In the genomic region with DNA sequence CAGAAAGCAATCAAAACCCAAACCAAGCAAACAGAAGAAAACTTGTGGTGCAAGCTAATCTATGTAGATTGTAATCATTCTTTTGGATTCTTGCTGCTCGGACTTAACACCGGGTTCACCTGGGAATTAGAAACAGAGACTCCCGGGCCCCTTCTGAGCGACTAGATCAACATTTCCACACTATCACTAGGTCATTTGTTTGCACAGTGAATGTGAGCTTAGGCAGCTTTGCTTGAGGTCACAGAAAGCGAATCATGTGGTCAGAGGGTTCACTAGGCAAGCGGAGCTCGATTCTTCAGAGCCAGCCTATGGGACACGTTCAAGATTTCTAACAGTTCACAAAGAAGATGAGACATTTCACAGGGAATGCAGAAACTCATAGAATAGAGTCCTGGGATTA, we compare ENCODE assay signal across 27 mouse cellular contexts. TPM values are rescaled to one million over a fixed set of nuclear protein-coding genes. Genes with fewer than 3 reads are reported as not detected.
DNase-seq lines count a peak whose midpoint lies in the region; ATAC-seq and TF ChIP-seq lines count a peak whose summit lies in the region.
"Had no signal": no experiment of that assay in that cellular context is flagged by ENCODE, and none has a peak within 500 bp of the region (broad histone marks: within the 10 kb centered on the region; RNA-seq: fewer than 3 reads in every experiment).

No protein-coding gene starts in this region.

- no peaks in the 10 kb centered on the region for H3K27me3 ChIP-seq in lung, embryonic 14.5 days (ENCODE audit: insufficient read depth, low read length)
- no peaks in the 10 kb centered on the region for H3K27me3 ChIP-seq in stomach, embryonic 14.5 days (ENCODE audit: control insufficient read depth, insufficient read depth, low read length)
- H3K27me3 ChIP-seq: embryonic facial prominence, embryonic 15.5 days; forebrain, embryonic 12.5 days; heart, embryonic 12.5 days; hindbrain, embryonic 15.5 days; Patski had no signal

- no peak overlapping the region for H3K4me2 ChIP-seq in lung, embryonic 14.5 days
- no peak overlapping the region for H3K4me2 ChIP-seq in stomach, embryonic 14.5 days (replicated peaks; ENCODE audit: low read depth, low read length)
- H3K4me2 ChIP-seq: embryonic facial prominence, embryonic 15.5 days; forebrain, embryonic 12.5 days; heart, embryonic 12.5 days; hindbrain, embryonic 15.5 days had no signal

- ATAC-seq in lung, embryonic 14.5 days (ENCODE audit: insufficient read depth), result no peak
- peak; percentile 71; the same call in 1 of the 2 replicates for ATAC-seq in stomach, embryonic 14.5 days (ENCODE audit: insufficient number of reproducible peaks, insufficient read depth, low FRiP score, low read depth)
- ATAC-seq: forebrain, postnatal 0 days; inflammation-experienced regulatory T-cells, adult 6 months; midbrain, embryonic 16.5 days; Patski had no signal

- DNase-seq in embryo, embryonic 10.5 days (ENCODE audit: low spot score), result peak; percentile 19
- DNase-seq in embryo, embryonic 9.5 days (ENCODE audit: extremely low spot score), result no peak
- peak; percentile 12 for DNase-seq in lung, embryonic 14.5 days
- DNase-seq in lung, postnatal 36 days, result no peak
- no peak for DNase-seq in frontal cortex, postnatal 36 days (ENCODE audit: low spot score in 2 of 2)
- DNase-seq in MN1 (ENCODE audit: low spot score), result no peak
- DNase-seq: adrenal gland, postnatal 10 days; cerebellum, adult 11 months; cerebellum, adult 9-10 months; cerebellum, postnatal 36 days; forebrain, postnatal 0 days; gastrocnemius, postnatal 14 days; kidney, adult 11 months; kidney, postnatal 14 days; layer of hippocampus, adult 9-11 months; lung, postnatal 10 days; thymus, postnatal 14 days had no signal

- no peaks in the 10 kb centered on the region for H3K9me3 ChIP-seq in lung, embryonic 14.5 days (ENCODE audit: low read depth, low read length)
- no peaks in the 10 kb centered on the region for H3K9me3 ChIP-seq in stomach, embryonic 14.5 days (ENCODE audit: control insufficient read depth, low read depth, low read length)
- H3K9me3 ChIP-seq: embryonic facial prominence, embryonic 10.5 days; embryonic facial prominence, embryonic 15.5 days; forebrain, embryonic 12.5 days; heart, embryonic 12.5 days; hindbrain, embryonic 15.5 days had no signal

- 45% methylated on average over 8 of the region's 8 CpGs for WGBS in lung, embryonic 14.5 days
- 63% methylated on average over 8 of the region's 8 CpGs for WGBS in stomach, embryonic 14.5 days

- H3K36me3 ChIP-seq in lung, embryonic 14.5 days (ENCODE audit: insufficient read depth), result no peaks in the 10 kb centered on the region
- H3K36me3 ChIP-seq in stomach, embryonic 14.5 days (ENCODE audit: control insufficient read depth, insufficient read depth, low read length), result no peaks in the 10 kb centered on the region
- H3K36me3 ChIP-seq: embryonic facial prominence, embryonic 10.5 days; embryonic facial prominence, embryonic 15.5 days; forebrain, embryonic 12.5 days; G1E; heart, embryonic 12.5 days; hindbrain, embryonic 15.5 days had no signal

- no peak overlapping the region for H3K27ac ChIP-seq in lung, embryonic 14.5 days (ENCODE audit: low read depth)
- no peak overlapping the region for H3K27ac ChIP-seq in stomach, embryonic 14.5 days (ENCODE audit: low read length)
- H3K27ac ChIP-seq: embryonic facial prominence, embryonic 10.5 days; embryonic facial prominence, embryonic 15.5 days; forebrain, embryonic 12.5 days; hindbrain, embryonic 15.5 days had no signal

- 0 out of 2 replicates have a peak overlapping the region, but pooled peaks have one; percentile 9 for H3K9ac ChIP-seq in lung, embryonic 14.5 days
- no peak overlapping the region for H3K9ac ChIP-seq in stomach, embryonic 14.5 days (replicated peaks; ENCODE audit: low read depth, low read length)
- H3K9ac ChIP-seq: embryonic facial prominence, embryonic 15.5 days; forebrain, embryonic 12.5 days; forebrain, postnatal 0 days; heart, embryonic 12.5 days; hindbrain, embryonic 15.5 days had no signal

- no peaks in the 10 kb centered on the region for H3K4me1 ChIP-seq in lung, embryonic 14.5 days (ENCODE audit: insufficient read depth)
- no peaks in the 10 kb centered on the region for H3K4me1 ChIP-seq in stomach, embryonic 14.5 days (ENCODE audit: control insufficient read depth, insufficient read depth, low read length)
- H3K4me1 ChIP-seq: embryonic facial prominence, embryonic 10.5 days; embryonic facial prominence, embryonic 15.5 days; forebrain, embryonic 12.5 days; heart, embryonic 12.5 days; hindbrain, embryonic 15.5 days had no signal

- no peak for TF ChIP-seq CTCF in lung, embryonic 14.5 days (IDR thresholded peaks at IDR 0.05; ENCODE audit: low read depth)

- no peak overlapping the region for H3K4me3 ChIP-seq in lung, embryonic 14.5 days (ENCODE audit: low read depth, low read length)
- H3K4me3 ChIP-seq in stomach, embryonic 14.5 days (ENCODE audit: low read depth, low read length), result no peak overlapping the region
- H3K4me3 ChIP-seq: embryonic facial prominence, embryonic 10.5 days; embryonic facial prominence, embryonic 15.5 days; forebrain, embryonic 12.5 days; heart, embryonic 12.5 days; hindbrain, embryonic 15.5 days had no signal

RNA-seq across cellular contexts. Expression of a gene that starts 53.5 kb away (rescaled TPM):
- 37.2 and 39.8 TPM in 2 replicates for polyA plus RNA-seq in lung, embryonic 14.5 days (2014; fragmentation: Nextera tagmentation; extraction: Ambion mirVana)
- 32.0 and 36.7 TPM in 2 replicates for polyA plus RNA-seq in stomach, embryonic 14.5 days (2014; fragmentation: Nextera tagmentation; extraction: Ambion mirVana)

Comparison
In these comparisons a context has a peak if more than half of its experiments do, and no peak if none do; other contexts are left out.
1. DNase-seq: peak in embryo, embryonic 10.5 days (single experiment) and lung, embryonic 14.5 days (single experiment); none in embryo, embryonic 9.5 days (single experiment), lung, postnatal 36 days (single experiment), frontal cortex, postnatal 36 days (0 of 2) and MN1 (single experiment).